Mouse (Mus musculus) hindbrain, embryonic 16.5 days (tissue): ENCODE results near the gene Kdm4a. TPM values are rescaled to one million over a fixed set of nuclear protein-coding genes. Genes with fewer than 3 reads are reported as not detected.

Source experiments
- ATAC-seq: fragments of 200-750 bp; cut with Nextera tagmentation; 2 replicates; pipeline ENCODE4 v1.8.0; 2017; ENCODE audit warnings: moderate TSS enrichment, moderate library complexity
- H3K27ac ChIP-seq: fragments of 300-500 bp; sonication (generic); 2 replicates; pipeline ENCODE4 v1.5.1; 2014; ENCODE audit warnings: low read depth, mild to moderate bottlenecking, control low read depth, low read length, moderate library complexity
- H3K27me3 ChIP-seq: fragments of 300-500 bp; sonication (generic); replicated peaks from 2 replicates; pipeline ENCODE4 v1.6.1; 2014; ENCODE audit warnings: low read length; ENCODE audit not compliant: control insufficient read depth, insufficient read depth
- H3K36me3 ChIP-seq: fragments of 300-500 bp; sonication (generic); 2 replicates; pipeline ENCODE4 v1.6.1; 2014; ENCODE audit warnings: mild to moderate bottlenecking, low read length, moderate library complexity, mixed read lengths; ENCODE audit not compliant: control insufficient read depth, insufficient read depth
- H3K4me1 ChIP-seq: fragments of 300-500 bp; sonication (generic); 2 replicates; pipeline ENCODE4 v1.6.1; 2014; ENCODE audit warnings: low read depth, low read length; ENCODE audit not compliant: control insufficient read depth, insufficient read depth
- H3K4me2 ChIP-seq: fragments of 300-500 bp; sonication (generic); 2 replicates; pipeline ENCODE4 v1.6.1; 2014; ENCODE audit warnings: mild to moderate bottlenecking, low read length, control low read depth, moderate library complexity
- H3K4me3 ChIP-seq: fragments of 300-500 bp; sonication (generic); 2 replicates; pipeline ENCODE4 v1.5.1; 2014; ENCODE audit warnings: mild to moderate bottlenecking, low read length, control low read depth, moderate library complexity
- H3K9ac ChIP-seq: fragments of 300-500 bp; sonication (generic); 2 replicates; pipeline ENCODE4 v1.6.1; 2014; ENCODE audit warnings: low read depth, mild to moderate bottlenecking, control low read depth, low read length, moderate library complexity
- H3K9me3 ChIP-seq: fragments of 300-500 bp; sonication (generic); 2 replicates; pipeline ENCODE4 v1.6.1; 2014; ENCODE audit warnings: mild to moderate bottlenecking, low read length, moderate library complexity; ENCODE audit not compliant: control insufficient read depth
- WGBS: fragments of 180-500 bp; shearing (Covaris S2); extraction: QIAGEN DNeasy Blood & Tissue Kit; methylation state at CpG from one replicate; pipeline ENCODE4 v1.1.7; 2014; 5-methylcytosine and 5-hydroxymethylcytosine counted together
- polyA plus RNA-seq: library from polyadenylated mRNA; unstranded; fragments of >200 nt; fragmentation: Nextera tagmentation; extraction: Ambion mirVana; gene quantifications from 2 replicates; pipeline ENCODE4 v1.2.1, GENCODE M21; 2015

Kdm4a gene
- polyA plus RNA-seq, 1 experiment from 2014 or later: 38.5 TPM

DNA sequence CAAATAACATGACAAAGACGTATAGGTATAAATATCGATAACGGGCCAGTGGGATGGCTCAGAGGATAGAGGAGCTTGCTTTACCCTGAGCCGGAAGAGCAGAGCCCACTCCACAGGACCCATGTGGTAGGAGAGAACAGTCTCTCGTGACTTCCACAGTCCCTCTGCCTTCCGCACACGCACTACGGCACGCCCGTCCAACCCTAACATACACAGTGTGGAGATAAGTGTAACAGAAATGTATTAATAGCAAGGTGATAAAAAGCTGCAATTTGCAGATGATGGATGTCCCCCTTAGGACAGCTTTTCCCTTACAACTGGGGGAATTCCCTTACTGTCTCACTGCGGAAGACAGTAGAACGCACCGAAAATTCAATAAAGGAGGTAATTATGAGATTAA is 70.2 kb downstream of the Kdm4a start:
- ATAC-seq: 0 out of 2 replicates have a peak, but pooled peaks have one; percentile 53
- H3K4me1 ChIP-seq: no peaks in the 10 kb centered on the region
- WGBS: 77% methylated on average over 13 of the region's 13 CpGs

DNA sequence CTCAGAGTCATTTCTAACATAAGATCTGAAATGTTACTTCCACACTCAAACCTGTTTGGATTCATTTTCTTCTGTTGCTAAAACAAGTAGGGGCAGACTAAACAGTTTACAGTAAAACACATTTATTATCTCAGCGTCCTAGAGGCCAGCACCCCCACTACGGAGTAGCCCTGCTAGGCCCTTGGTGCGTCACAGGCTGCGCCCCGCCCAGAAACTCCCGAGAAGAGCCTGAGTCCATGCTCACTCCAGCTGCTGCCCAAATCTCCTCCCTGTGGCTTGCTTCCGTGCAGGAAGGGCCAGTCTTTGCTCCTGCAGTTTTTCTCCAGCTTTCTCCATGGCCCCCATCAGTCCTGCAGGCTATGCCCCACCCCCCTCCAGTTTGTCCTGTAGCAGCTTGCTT is 71.1 kb downstream of the Kdm4a start:
- H3K9ac ChIP-seq: no peak overlapping the region
- H3K27me3 ChIP-seq: no peaks in the 10 kb centered on the region
- no peaks in the 10 kb centered on the region for H3K4me1 ChIP-seq
- WGBS: 85% methylated on average over 7 of the region's 7 CpGs
- H3K9me3 ChIP-seq: no peaks in the 10 kb centered on the region
- no peak for ATAC-seq
- no peak overlapping the region for H3K27ac ChIP-seq
- H3K36me3 ChIP-seq: no peaks in the 10 kb centered on the region
- no peak overlapping the region for H3K4me3 ChIP-seq
- no peak overlapping the region for H3K4me2 ChIP-seq

More for the DNA sequence above, 70.2 kb downstream of the Kdm4a start:
- H3K9me3 ChIP-seq: no peaks in the 10 kb centered on the region
- no peak overlapping the region for H3K4me2 ChIP-seq
- no peak overlapping the region for H3K4me3 ChIP-seq
- H3K36me3 ChIP-seq: no peaks in the 10 kb centered on the region
- H3K9ac ChIP-seq: no peak overlapping the region
- no peaks in the 10 kb centered on the region for H3K27me3 ChIP-seq
- H3K27ac ChIP-seq: no peak overlapping the region

DNA sequence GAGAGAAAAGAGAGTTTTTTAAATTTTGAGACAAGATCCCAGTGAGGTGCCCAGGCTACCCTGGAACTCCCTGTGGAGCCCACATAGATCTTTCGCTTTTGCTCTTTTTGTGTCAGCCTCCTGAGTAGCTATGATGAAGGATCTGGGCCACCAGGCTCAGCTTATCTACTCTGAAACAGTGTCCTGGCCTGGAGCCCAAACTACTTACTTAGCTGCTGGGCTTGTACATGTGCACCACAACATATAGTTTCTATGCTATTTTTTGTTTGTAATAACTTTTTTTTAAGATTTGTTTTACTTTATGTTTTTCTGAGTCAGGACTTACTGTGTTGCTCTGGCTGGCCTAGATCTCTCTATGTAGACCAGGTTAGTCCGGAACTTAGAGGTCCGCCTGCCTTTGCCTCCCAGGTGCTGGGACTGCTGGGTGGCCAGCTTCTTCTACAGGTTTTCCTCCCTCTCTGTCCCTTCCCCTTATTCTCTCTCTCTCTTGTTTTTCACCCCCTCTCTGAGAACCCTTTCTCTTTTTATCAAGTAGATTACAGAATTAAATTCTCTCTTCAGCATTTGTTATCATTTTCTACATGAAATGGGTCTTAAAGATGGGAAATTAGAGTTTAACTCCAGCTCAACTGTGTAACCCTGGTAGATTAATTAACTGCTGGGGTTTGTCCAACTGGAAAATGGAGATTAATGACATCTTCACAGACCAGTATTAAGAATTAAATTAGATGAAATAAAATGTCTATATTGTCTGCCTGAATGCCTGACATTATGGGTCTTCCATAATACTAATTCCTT is 74.4 kb downstream of the Kdm4a start:
- Histone ChIP-seq H3K4me2 (no peak overlapping the region), H3K4me1 (no peaks in the 10 kb centered on the region), H3K27ac (no peak overlapping the region), H3K9ac (no peak overlapping the region), H3K36me3 (no peaks in the 10 kb centered on the region), H3K4me3 (no peak overlapping the region), H3K27me3 (no peaks in the 10 kb centered on the region), H3K9me3 (no peaks in the 10 kb centered on the region)
- 96% methylated on average over 3 of the region's 3 CpGs for WGBS
- ATAC-seq: no peak

DNA sequence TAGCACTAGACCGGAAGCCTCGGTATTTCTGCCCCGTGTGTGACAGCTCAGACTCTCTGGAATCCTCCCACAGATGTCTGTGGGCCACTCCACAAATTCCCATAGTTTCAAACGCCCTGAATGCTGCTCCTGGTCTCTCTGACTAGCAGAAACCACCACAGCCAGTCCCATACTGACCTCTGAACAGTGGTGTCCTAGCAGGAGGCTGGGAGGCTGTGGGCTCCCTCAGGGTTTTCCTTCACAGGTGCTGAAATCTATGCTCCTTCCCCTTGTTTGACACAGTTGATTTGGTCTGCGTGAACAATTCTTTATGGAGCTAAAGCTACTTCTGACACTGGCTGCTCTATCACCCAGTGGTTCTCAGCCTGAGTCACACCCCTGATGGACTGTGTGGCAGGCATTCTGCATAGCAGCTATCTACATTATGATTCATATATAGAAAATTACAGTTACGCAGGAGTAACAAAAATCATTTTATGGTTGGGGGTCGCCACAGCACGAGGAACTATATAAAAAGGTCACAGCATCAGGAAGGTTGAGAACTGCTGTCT is 76.5 kb downstream of the Kdm4a start:
- Histone ChIP-seq H3K9ac (no peak overlapping the region), H3K4me3 (no peak overlapping the region), H3K27me3 (no peaks in the 10 kb centered on the region), H3K4me1 (no peaks in the 10 kb centered on the region), H3K9me3 (no peaks in the 10 kb centered on the region), H3K36me3 (no peaks in the 10 kb centered on the region), H3K4me2 (no peak overlapping the region), H3K27ac (no peak overlapping the region)
- no peak for ATAC-seq
- WGBS: 88% methylated on average over 8 of the region's 8 CpGs

DNA sequence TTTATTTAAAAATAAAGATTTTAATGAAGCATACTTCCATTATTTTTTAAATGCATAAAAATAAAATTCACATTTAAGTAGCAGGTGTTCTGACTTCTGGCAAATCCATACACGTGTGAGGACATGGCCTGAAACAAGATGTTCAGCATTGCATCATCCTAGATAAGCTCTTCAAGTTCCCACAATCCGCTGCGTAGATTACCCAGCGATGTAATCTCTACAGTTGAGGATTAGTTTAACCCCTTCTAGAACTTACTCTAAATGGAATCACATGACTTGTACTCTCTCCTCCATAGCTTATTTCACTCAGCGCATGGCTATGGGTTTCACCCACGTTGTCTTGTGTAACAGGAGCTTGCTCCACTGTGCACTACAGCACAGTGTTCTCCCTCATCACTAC is 78.3 kb downstream of the Kdm4a start:
- Histone ChIP-seq H3K36me3 (no peaks in the 10 kb centered on the region), H3K4me1 (no peaks in the 10 kb centered on the region), H3K9ac (no peak overlapping the region), H3K9me3 (no peaks in the 10 kb centered on the region), H3K4me2 (no peak overlapping the region), H3K4me3 (no peak overlapping the region), H3K27ac (no peak overlapping the region), H3K27me3 (no peaks in the 10 kb centered on the region)
- ATAC-seq: no peak
- WGBS: 88% methylated on average over 6 of the region's 6 CpGs

DNA sequence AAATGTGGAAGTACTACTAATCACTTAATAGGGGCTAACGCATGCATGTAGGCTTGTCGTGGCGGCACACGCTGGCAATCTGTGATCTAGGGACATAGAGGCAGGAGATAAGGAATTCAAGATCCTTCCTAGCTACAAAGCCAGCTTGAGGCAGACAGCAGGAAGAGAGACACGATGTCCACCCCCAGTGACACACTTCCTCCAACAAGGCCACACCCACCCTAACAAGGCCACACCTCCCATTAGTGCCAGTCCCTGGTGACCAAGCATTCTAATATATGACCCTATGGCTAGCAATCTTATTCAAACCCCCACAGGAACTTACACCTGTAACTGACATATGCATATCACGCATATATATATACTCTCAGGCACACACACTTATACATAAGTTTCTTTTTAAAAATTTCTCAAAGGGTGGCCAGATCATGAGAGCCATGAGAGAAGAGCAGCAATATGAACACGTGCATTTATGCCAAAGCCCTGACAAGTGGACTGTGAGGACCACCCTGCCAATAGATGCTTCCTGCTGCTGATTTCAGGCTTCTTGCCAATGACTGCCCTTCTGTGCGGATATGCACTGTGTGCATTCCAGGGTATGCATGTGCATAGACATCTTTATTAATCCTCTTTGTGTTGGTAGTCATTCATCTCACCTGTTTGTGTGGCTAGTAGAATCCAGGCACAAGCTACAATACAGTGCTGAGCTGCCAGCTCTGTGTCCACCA is 80.0 kb downstream of the Kdm4a start:
- Histone ChIP-seq H3K4me1 (no peaks in the 10 kb centered on the region), H3K9ac (no peak overlapping the region), H3K27me3 (no peaks in the 10 kb centered on the region), H3K36me3 (no peaks in the 10 kb centered on the region), H3K4me3 (no peak overlapping the region), H3K27ac (no peak overlapping the region), H3K9me3 (no peaks in the 10 kb centered on the region), H3K4me2 (no peak overlapping the region)
- ATAC-seq: no peak
- WGBS: 77% methylated on average over 8 of the region's 8 CpGs

DNA sequence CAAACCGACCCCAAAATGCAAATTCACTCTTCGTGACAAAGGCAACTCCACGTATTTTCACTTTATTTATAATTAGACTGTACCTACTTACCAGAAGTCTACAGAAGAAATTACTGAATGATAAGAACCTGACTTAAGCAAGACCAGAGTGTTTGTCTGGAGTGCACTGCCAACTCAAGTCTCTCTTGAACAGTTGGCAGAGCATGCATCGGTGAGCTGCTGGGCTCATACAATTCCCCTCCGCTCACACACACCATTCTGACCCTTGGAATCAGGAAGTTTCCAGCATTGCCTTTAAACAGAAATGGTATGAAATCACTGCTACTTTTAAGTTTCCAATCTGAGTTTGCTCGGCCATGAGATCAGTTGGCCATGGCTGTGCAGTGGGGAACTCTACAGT is 81.3 kb downstream of the Kdm4a start:
- Histone ChIP-seq H3K36me3 (no peaks in the 10 kb centered on the region), H3K27ac (no peak overlapping the region), H3K4me3 (no peak overlapping the region), H3K4me2 (no peak overlapping the region), H3K27me3 (no peaks in the 10 kb centered on the region), H3K9me3 (no peaks in the 10 kb centered on the region), H3K4me1 (no peaks in the 10 kb centered on the region), H3K9ac (no peak overlapping the region)
- no peak for ATAC-seq
- 95% methylated on average over 6 of the region's 6 CpGs for WGBS

DNA sequence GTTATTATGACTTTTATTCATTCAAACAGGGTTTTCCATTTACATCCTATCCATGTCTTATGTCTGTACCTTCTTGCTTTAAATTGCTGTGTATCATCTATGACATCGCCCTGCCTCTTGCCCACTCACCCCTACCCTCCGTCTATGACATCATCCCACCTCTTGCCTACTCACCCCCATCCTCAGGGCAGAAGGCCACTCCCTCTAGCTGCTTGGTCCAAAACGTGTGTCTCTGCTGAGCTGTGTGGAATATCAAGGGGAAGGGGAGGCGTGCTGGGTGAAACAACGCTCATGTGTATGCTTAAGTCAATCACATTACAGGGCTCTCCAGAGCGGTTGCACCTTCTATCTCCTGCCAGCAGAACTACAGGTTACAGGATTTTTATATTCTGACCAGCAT is 83.8 kb downstream of the Kdm4a start:
- no peak overlapping the region for H3K4me3 ChIP-seq
- 76% methylated on average over 6 of the region's 6 CpGs for WGBS
- no peak overlapping the region for H3K4me2 ChIP-seq
- no peaks in the 10 kb centered on the region for H3K36me3 ChIP-seq
- no peaks in the 10 kb centered on the region for H3K9me3 ChIP-seq
- H3K27me3 ChIP-seq: no peaks in the 10 kb centered on the region
- H3K9ac ChIP-seq: no peak overlapping the region
- H3K27ac ChIP-seq: no peak overlapping the region
- no peak for ATAC-seq
- no peaks in the 10 kb centered on the region for H3K4me1 ChIP-seq

DNA sequence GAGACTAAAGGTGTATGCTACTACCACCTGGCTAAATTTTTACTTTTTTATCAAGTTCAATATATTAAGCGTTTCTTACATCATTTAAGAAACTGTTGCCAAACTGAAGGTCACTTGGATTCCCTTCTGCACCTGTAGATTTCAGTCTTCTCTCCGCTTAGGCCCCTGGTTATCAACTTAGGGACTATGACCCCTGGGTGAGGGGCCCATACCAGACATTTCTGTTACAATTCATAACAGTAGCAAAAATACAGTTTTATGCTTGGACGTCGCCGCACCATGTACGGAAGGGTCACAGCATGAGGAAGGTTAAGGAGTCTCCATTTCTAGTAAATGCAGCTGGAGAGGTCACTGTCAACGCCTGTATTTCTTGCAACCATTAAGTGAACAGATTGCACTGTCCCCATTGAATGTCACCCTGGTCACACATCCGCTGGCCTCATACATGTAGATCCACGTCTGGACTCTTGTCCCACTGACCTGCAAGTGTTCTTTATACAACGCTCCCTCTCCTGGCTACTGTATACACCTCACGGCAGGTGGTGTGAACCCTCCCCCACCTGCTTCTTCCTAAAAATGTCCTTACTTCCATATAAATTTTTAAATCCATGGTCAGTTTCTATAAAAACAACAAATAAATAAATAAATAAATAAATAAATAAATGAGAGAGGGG is 86.9 kb downstream of the Kdm4a start:
- H3K27me3 ChIP-seq: no peaks in the 10 kb centered on the region
- no peaks in the 10 kb centered on the region for H3K4me1 ChIP-seq
- no peak overlapping the region for H3K4me3 ChIP-seq
- no peaks in the 10 kb centered on the region for H3K9me3 ChIP-seq
- H3K4me2 ChIP-seq: no peak overlapping the region
- WGBS: 93% methylated on average over 11 of the region's 11 CpGs
- no peak for ATAC-seq
- no peak overlapping the region for H3K9ac ChIP-seq
- no peaks in the 10 kb centered on the region for H3K36me3 ChIP-seq
- no peak overlapping the region for H3K27ac ChIP-seq
